Mouse (Mus musculus): ENCODE measurements at regions not wholly inside any gene's neighbourhood (a gene's known extent, or its start where the extent isn't known, plus 50 kb on each side); places are given as distances from the start of the nearest gene placed in this dataset.

GRCm38 (mm10) chr10:20891426-20891825, 60.9 kb upstream of the Ahi1 start:
- H3K36me3 ChIP-seq (ENCODE audit: control insufficient read depth, insufficient read depth, low read length), result no peaks in the 10 kb centered on the region
- H3K4me3 ChIP-seq (ENCODE audit: low read depth, low read length), result no peak overlapping the region
- no peaks in the 10 kb centered on the region for H3K27me3 ChIP-seq (ENCODE audit: control insufficient read depth, insufficient read depth, low read length)
- no peaks in the 10 kb centered on the region for H3K9me3 ChIP-seq (ENCODE audit: control insufficient read depth, low read length)
- WGBS, result 85% methylated on average over 6 of the region's 6 CpGs
- ATAC-seq (ENCODE audit: insufficient read depth, low FRiP score, low TSS enrichment) (no peak), DNase-seq (ENCODE audit: low spot score) (no peak)
- H3K4me1 ChIP-seq (ENCODE audit: control insufficient read depth, insufficient read depth, low read length), result no peaks in the 10 kb centered on the region
- no peak overlapping the region for H3K27ac ChIP-seq (ENCODE audit: low read depth, low read length)
- H3K9ac ChIP-seq (ENCODE audit: low read length), result no peak overlapping the region
- no peak overlapping the region for H3K4me2 ChIP-seq (ENCODE audit: low read depth)

- ATAC-seq (ENCODE audit: insufficient read depth, low FRiP score, low TSS enrichment), result no peak
- H3K4me3 ChIP-seq (ENCODE audit: low read depth, low read length), result no peak overlapping the region
- H3K4me2 ChIP-seq (ENCODE audit: low read depth), result no peak overlapping the region
- no peaks in the 10 kb centered on the region for H3K9me3 ChIP-seq (ENCODE audit: control insufficient read depth, low read length)
- 90% methylated on average over 5 of the region's 5 CpGs for WGBS
- no peak for DNase-seq (ENCODE audit: low spot score)
- H3K9ac ChIP-seq (ENCODE audit: low read length), result no peak overlapping the region
- no peak overlapping the region for H3K27ac ChIP-seq (ENCODE audit: low read depth, low read length)
- H3K4me1 ChIP-seq (ENCODE audit: control insufficient read depth, insufficient read depth, low read length), result no peaks in the 10 kb centered on the region
- H3K27me3 ChIP-seq (ENCODE audit: control insufficient read depth, insufficient read depth, low read length), result no peaks in the 10 kb centered on the region
- H3K36me3 ChIP-seq (ENCODE audit: control insufficient read depth, insufficient read depth, low read length), result no peaks in the 10 kb centered on the region
Observed at GRCm38 (mm10) chr10:20883618-20884017, 68.7 kb upstream of the Ahi1 start.

- ATAC-seq (ENCODE audit: insufficient read depth, low FRiP score, low TSS enrichment), result no peak
- H3K9me3 ChIP-seq (ENCODE audit: control insufficient read depth, low read length), result no peaks in the 10 kb centered on the region
- H3K36me3 ChIP-seq (ENCODE audit: control insufficient read depth, insufficient read depth, low read length), result no peaks in the 10 kb centered on the region
- no peaks in the 10 kb centered on the region for H3K4me1 ChIP-seq (ENCODE audit: control insufficient read depth, insufficient read depth, low read length)
- no peak overlapping the region for H3K4me3 ChIP-seq (ENCODE audit: low read depth, low read length)
- no peak overlapping the region for H3K27ac ChIP-seq (ENCODE audit: low read depth, low read length)
- no peak overlapping the region for H3K4me2 ChIP-seq (ENCODE audit: low read depth)
- no peaks in the 10 kb centered on the region for H3K27me3 ChIP-seq (ENCODE audit: control insufficient read depth, insufficient read depth, low read length)
- no peak for DNase-seq (ENCODE audit: low spot score)
- no peak overlapping the region for H3K9ac ChIP-seq (ENCODE audit: low read length)
- WGBS, result 89% methylated on average over 8 of the region's 8 CpGs
Observed at GRCm38 (mm10) chr10:20882599-20882998, 69.7 kb upstream of the Ahi1 start.

GRCm38 (mm10) chr10:20880251-20880650, 72.1 kb upstream of the Ahi1 start:
- H3K27me3 ChIP-seq (ENCODE audit: control insufficient read depth, insufficient read depth, low read length), result no peaks in the 10 kb centered on the region
- no peaks in the 10 kb centered on the region for H3K36me3 ChIP-seq (ENCODE audit: control insufficient read depth, insufficient read depth, low read length)
- H3K9me3 ChIP-seq (ENCODE audit: control insufficient read depth, low read length), result no peaks in the 10 kb centered on the region
- no peak overlapping the region for H3K4me2 ChIP-seq (ENCODE audit: low read depth)
- H3K4me3 ChIP-seq (ENCODE audit: low read depth, low read length), result no peak overlapping the region
- H3K4me1 ChIP-seq (ENCODE audit: control insufficient read depth, insufficient read depth, low read length), result no peaks in the 10 kb centered on the region
- ATAC-seq (ENCODE audit: insufficient read depth, low FRiP score, low TSS enrichment) (no peak), DNase-seq (ENCODE audit: low spot score) (no peak)
- 91% methylated on average over 4 of the region's 4 CpGs for WGBS
- H3K27ac ChIP-seq (ENCODE audit: low read depth, low read length), result no peak overlapping the region
- H3K9ac ChIP-seq (ENCODE audit: low read length), result no peak overlapping the region

GRCm38 (mm10) chr10:20879482-20879881, 72.9 kb upstream of the Ahi1 start:
- no peaks in the 10 kb centered on the region for H3K9me3 ChIP-seq (ENCODE audit: control insufficient read depth, low read length)
- no peak overlapping the region for H3K4me3 ChIP-seq (ENCODE audit: low read depth, low read length)
- no peaks in the 10 kb centered on the region for H3K27me3 ChIP-seq (ENCODE audit: control insufficient read depth, insufficient read depth, low read length)
- H3K4me2 ChIP-seq (ENCODE audit: low read depth), result no peak overlapping the region
- DNase-seq (ENCODE audit: low spot score) (no peak), ATAC-seq (ENCODE audit: insufficient read depth, low FRiP score, low TSS enrichment) (no peak)
- no peaks in the 10 kb centered on the region for H3K4me1 ChIP-seq (ENCODE audit: control insufficient read depth, insufficient read depth, low read length)
- no peak overlapping the region for H3K9ac ChIP-seq (ENCODE audit: low read length)
- 89% methylated on average over 8 of the region's 8 CpGs for WGBS
- H3K27ac ChIP-seq (ENCODE audit: low read depth, low read length), result no peak overlapping the region
- no peaks in the 10 kb centered on the region for H3K36me3 ChIP-seq (ENCODE audit: control insufficient read depth, insufficient read depth, low read length)

- Histone ChIP-seq H3K4me2 (ENCODE audit: low read depth) (no peak overlapping the region), H3K27me3 (ENCODE audit: control insufficient read depth, insufficient read depth, low read length) (no peaks in the 10 kb centered on the region), H3K36me3 (ENCODE audit: control insufficient read depth, insufficient read depth, low read length) (no peaks in the 10 kb centered on the region), H3K4me1 (ENCODE audit: control insufficient read depth, insufficient read depth, low read length) (no peaks in the 10 kb centered on the region), H3K4me3 (ENCODE audit: low read depth, low read length) (no peak overlapping the region), H3K9ac (ENCODE audit: low read length) (no peak overlapping the region), H3K27ac (ENCODE audit: low read depth, low read length) (no peak overlapping the region), H3K9me3 (ENCODE audit: control insufficient read depth, low read length) (no peaks in the 10 kb centered on the region)
- ATAC-seq (ENCODE audit: insufficient read depth, low FRiP score, low TSS enrichment) (no peak), DNase-seq (ENCODE audit: low spot score) (no peak)
- WGBS, result 87% methylated on average over 12 of the region's 12 CpGs
Observed at GRCm38 (mm10) chr10:20867076-20867475, 85.3 kb upstream of the Ahi1 start.

GRCm38 (mm10) chr10:20865031-20865430, 87.3 kb upstream of the Ahi1 start:
- no peaks in the 10 kb centered on the region for H3K36me3 ChIP-seq (ENCODE audit: control insufficient read depth, insufficient read depth, low read length)
- H3K27me3 ChIP-seq (ENCODE audit: control insufficient read depth, insufficient read depth, low read length), result no peaks in the 10 kb centered on the region
- no peak for DNase-seq (ENCODE audit: low spot score)
- ATAC-seq (ENCODE audit: insufficient read depth, low FRiP score, low TSS enrichment), result no peak
- H3K4me2 ChIP-seq (ENCODE audit: low read depth), result no peak overlapping the region
- H3K4me1 ChIP-seq (ENCODE audit: control insufficient read depth, insufficient read depth, low read length), result no peaks in the 10 kb centered on the region
- WGBS, result 85% methylated on average over 4 of the region's 4 CpGs
- H3K9me3 ChIP-seq (ENCODE audit: control insufficient read depth, low read length), result no peaks in the 10 kb centered on the region; the same call in 1 of the 2 replicates
- no peak overlapping the region for H3K4me3 ChIP-seq (ENCODE audit: low read depth, low read length)
- no peak overlapping the region for H3K9ac ChIP-seq (ENCODE audit: low read length)
- H3K27ac ChIP-seq (ENCODE audit: low read depth, low read length), result no peak overlapping the region

GRCm38 (mm10) chr10:20857413-20857812, 94.9 kb upstream of the Ahi1 start:
- no peak overlapping the region for H3K27ac ChIP-seq (ENCODE audit: low read depth, low read length)
- no peak overlapping the region for H3K9ac ChIP-seq (ENCODE audit: low read length)
- H3K27me3 ChIP-seq (ENCODE audit: control insufficient read depth, insufficient read depth, low read length), result no peaks in the 10 kb centered on the region
- H3K9me3 ChIP-seq (ENCODE audit: control insufficient read depth, low read length), result no peaks in the 10 kb centered on the region; the same call in 1 of the 2 replicates
- 94% methylated on average over 4 of the region's 4 CpGs for WGBS
- no peak overlapping the region for H3K4me2 ChIP-seq (ENCODE audit: low read depth)
- no peak overlapping the region for H3K4me3 ChIP-seq (ENCODE audit: low read depth, low read length)
- H3K36me3 ChIP-seq (ENCODE audit: control insufficient read depth, insufficient read depth, low read length), result no peaks in the 10 kb centered on the region
- ATAC-seq (ENCODE audit: insufficient read depth, low FRiP score, low TSS enrichment) (no peak), DNase-seq (ENCODE audit: low spot score) (no peak)
- H3K4me1 ChIP-seq (ENCODE audit: control insufficient read depth, insufficient read depth, low read length), result peaks cover 5% of the 10 kb centered on the region; the same call in 1 of the 2 replicates

GRCm38 (mm10) chr10:20854621-20855363, 97.6 kb upstream of the Ahi1 start:
- Histone ChIP-seq H3K36me3 (ENCODE audit: control insufficient read depth, insufficient read depth, low read length) (no peaks in the 10 kb centered on the region), H3K9me3 (ENCODE audit: control insufficient read depth, low read length) (no peaks in the 10 kb centered on the region), H3K4me2 (ENCODE audit: low read depth) (no peak overlapping the region), H3K9ac (ENCODE audit: low read length) (0 out of 2 replicates have a peak overlapping the region, but pooled peaks have one; percentile 31), H3K27ac (ENCODE audit: low read depth, low read length) (no peak overlapping the region), H3K27me3 (ENCODE audit: control insufficient read depth, insufficient read depth, low read length) (no peaks in the 10 kb centered on the region), H3K4me3 (ENCODE audit: low read depth, low read length) (no peak overlapping the region), H3K4me1 (ENCODE audit: control insufficient read depth, insufficient read depth, low read length) (peaks cover 5% of the 10 kb centered on the region; the same call in 1 of the 2 replicates)
- DNase-seq (ENCODE audit: low spot score) (peak; percentile 31), ATAC-seq (ENCODE audit: insufficient read depth, low FRiP score, low TSS enrichment) (peak; percentile 58)
- 36% methylated on average over 14 of the region's 14 CpGs for WGBS
